Mouse (Mus musculus) midbrain, embryonic 15.5 days (tissue): ENCODE measurements at regions not wholly inside any gene's neighbourhood (a gene's known extent, or its start where the extent isn't known, plus 50 kb on each side); places are given as distances from the start of the nearest gene placed in this dataset.

Source experiments
- ATAC-seq: fragments of 200-750 bp; cut with Nextera tagmentation; replicated peaks from 2 replicates; pipeline ENCODE4 v1.8.0; 2017; ENCODE audit warnings: moderate TSS enrichment
- H3K27ac ChIP-seq: fragments of 300-500 bp; sonication (generic); 2 replicates; pipeline ENCODE4 v1.5.1; 2015; ENCODE audit warnings: mild to moderate bottlenecking, inconsistent platforms
- H3K27me3 ChIP-seq: fragments of 300-500 bp; sonication (generic); replicated peaks from 2 replicates; pipeline ENCODE4 v1.6.1; 2015; ENCODE audit warnings: inconsistent platforms
- H3K36me3 ChIP-seq: fragments of 300-500 bp; sonication (generic); replicated peaks from 2 replicates; pipeline ENCODE4 v1.6.1; 2015; ENCODE audit warnings: inconsistent platforms
- H3K4me1 ChIP-seq: fragments of 300-500 bp; sonication (generic); 2 replicates; pipeline ENCODE4 v1.6.1; 2015; ENCODE audit warnings: inconsistent platforms
- H3K4me2 ChIP-seq: fragments of 300-500 bp; sonication (generic); 2 replicates; pipeline ENCODE4 v1.6.1; 2015; ENCODE audit warnings: inconsistent platforms, mild to moderate bottlenecking, moderate library complexity
- H3K4me3 ChIP-seq: fragments of 300-500 bp; sonication (generic); 2 replicates; pipeline ENCODE4 v1.5.1; 2015; ENCODE audit warnings: mild to moderate bottlenecking, inconsistent platforms
- H3K9ac ChIP-seq: fragments of 300-500 bp; sonication (generic); 2 replicates; pipeline ENCODE4 v1.6.1; 2015; ENCODE audit warnings: mild to moderate bottlenecking, inconsistent platforms
- H3K9me3 ChIP-seq: fragments of 300-500 bp; sonication (generic); 2 replicates; pipeline ENCODE4 v1.6.1; 2016; ENCODE audit warnings: inconsistent platforms
- WGBS: fragments of 180-500 bp; shearing (Covaris S2); methylation state at CpG from one replicate; pipeline ENCODE4 v1.1.7; 2015; ENCODE audit warnings: mixed read lengths; 5-methylcytosine and 5-hydroxymethylcytosine counted together

DNA sequence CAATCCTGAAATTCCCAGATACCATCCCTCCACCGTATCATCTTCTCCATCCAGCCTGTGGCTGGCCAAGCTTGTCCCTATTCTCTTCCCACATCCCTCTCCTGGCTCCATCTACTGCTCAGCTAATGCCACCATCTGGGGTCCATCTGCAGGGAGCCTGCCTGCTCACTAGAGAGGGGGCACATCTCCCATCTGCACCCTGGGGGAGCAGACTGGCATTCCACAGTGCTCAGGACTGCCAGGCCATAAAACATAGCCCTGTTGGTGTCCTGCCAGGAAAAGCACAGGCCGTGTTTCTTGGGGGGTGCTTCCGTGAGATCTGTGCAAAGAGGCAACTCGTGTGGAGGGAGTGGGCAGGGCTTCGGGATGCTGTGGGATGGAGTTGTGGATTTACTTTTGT, 197.9 kb upstream of the Csf3r start:
- 77% methylated on average over 5 of the region's 5 CpGs for WGBS
- Histone ChIP-seq H3K36me3 (no peaks in the 10 kb centered on the region), H3K4me1 (no peaks in the 10 kb centered on the region), H3K27me3 (no peaks in the 10 kb centered on the region), H3K9me3 (no peaks in the 10 kb centered on the region), H3K9ac (no peak overlapping the region), H3K4me2 (no peak overlapping the region), H3K4me3 (no peak overlapping the region), H3K27ac (no peak overlapping the region)
- no peak for ATAC-seq

- no peak overlapping the region for H3K27ac ChIP-seq
- no peaks in the 10 kb centered on the region for H3K36me3 ChIP-seq
- no peak overlapping the region for H3K9ac ChIP-seq
- ATAC-seq: no peak
- H3K9me3 ChIP-seq: no peaks in the 10 kb centered on the region
- WGBS: 3% methylated on average over 8 of the region's 8 CpGs
- no peak overlapping the region for H3K4me2 ChIP-seq
- no peaks in the 10 kb centered on the region for H3K27me3 ChIP-seq
- no peaks in the 10 kb centered on the region for H3K4me1 ChIP-seq
- no peak overlapping the region for H3K4me3 ChIP-seq
Observed at GRCm38 (mm10) chr4:125835250-125835649, 189.1 kb upstream of the Csf3r start.

DNA sequence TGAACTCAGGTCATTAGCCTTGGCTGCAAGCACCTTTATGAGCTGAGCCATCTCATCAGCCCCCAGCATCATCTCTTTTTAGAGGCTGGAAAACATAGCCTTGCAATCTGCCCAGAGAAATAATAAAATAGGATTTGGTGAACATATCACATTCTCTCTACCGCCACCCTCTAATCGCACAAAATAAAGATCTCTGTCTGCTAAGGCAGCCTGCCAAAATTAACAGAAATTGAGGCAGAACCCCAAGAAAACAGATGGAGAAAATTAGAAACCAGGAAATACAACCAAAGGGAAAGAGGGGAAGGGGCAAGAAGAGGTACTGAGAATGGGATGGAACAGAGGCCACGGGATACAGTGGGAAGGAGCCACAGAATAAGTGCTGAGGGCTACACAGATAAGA, 176.8 kb upstream of the Csf3r start:
- Histone ChIP-seq H3K36me3 (no peaks in the 10 kb centered on the region), H3K4me2 (no peak overlapping the region), H3K9ac (no peak overlapping the region), H3K27me3 (0 out of 2 replicates have a peak, but pooled peaks cover 3% of the 10 kb centered on the region), H3K9me3 (no peaks in the 10 kb centered on the region), H3K4me3 (no peak overlapping the region), H3K4me1 (peaks cover 10% of the 10 kb centered on the region), H3K27ac (no peak overlapping the region)
- no peak for ATAC-seq
- 89% methylated on average over 3 of the region's 3 CpGs for WGBS

- Histone ChIP-seq H3K27ac (no peak overlapping the region), H3K27me3 (0 out of 2 replicates have a peak, but pooled peaks cover 3% of the 10 kb centered on the region), H3K9me3 (no peaks in the 10 kb centered on the region), H3K4me1 (peaks cover 12% of the 10 kb centered on the region), H3K4me3 (no peak overlapping the region), H3K9ac (no peak overlapping the region), H3K4me2 (no peak overlapping the region), H3K36me3 (no peaks in the 10 kb centered on the region)
- WGBS: 6% methylated on average over 4 of the region's 4 CpGs
- no peak for ATAC-seq
Observed at GRCm38 (mm10) chr4:125850300-125850699, 174.1 kb upstream of the Csf3r start.

DNA sequence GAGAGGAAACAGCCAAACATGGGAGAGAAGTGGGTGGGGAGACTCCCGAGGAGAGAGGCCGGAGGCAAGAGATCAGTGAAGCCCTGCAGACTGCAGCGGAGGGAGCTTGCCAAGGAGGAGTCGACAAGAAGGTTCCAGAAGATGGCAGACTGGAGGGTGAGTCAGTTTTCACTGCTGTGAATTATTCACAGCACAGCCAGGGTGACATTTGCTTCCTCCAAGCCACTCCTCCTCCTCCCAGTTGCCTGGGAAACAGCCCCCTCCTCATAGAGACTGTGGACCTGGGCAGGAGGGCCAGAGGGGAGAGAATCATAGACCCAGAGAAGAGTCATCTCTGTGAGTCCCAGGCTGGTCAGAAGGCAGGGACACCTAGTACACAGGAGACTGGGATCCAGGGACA, 171.8 kb upstream of the Csf3r start:
- H3K9ac ChIP-seq: no peak overlapping the region
- 0 out of 2 replicates have a peak, but pooled peaks cover 3% of the 10 kb centered on the region for H3K27me3 ChIP-seq
- no peaks in the 10 kb centered on the region for H3K9me3 ChIP-seq
- no peak overlapping the region for H3K4me3 ChIP-seq
- H3K4me2 ChIP-seq: no peak overlapping the region
- ATAC-seq: no peak
- H3K27ac ChIP-seq: no peak overlapping the region
- H3K36me3 ChIP-seq: no peaks in the 10 kb centered on the region
- 57% methylated on average over 4 of the region's 4 CpGs for WGBS
- peaks cover 25% of the 10 kb centered on the region for H3K4me1 ChIP-seq

GRCm38 (mm10) chr4:125855983-125856591, 168.3 kb upstream of the Csf3r start:
- Histone ChIP-seq H3K36me3 (no peaks in the 10 kb centered on the region), H3K9me3 (no peaks in the 10 kb centered on the region), H3K4me3 (no peak overlapping the region), H3K27ac (no peak overlapping the region), H3K4me2 (no peak overlapping the region), H3K27me3 (no peaks in the 10 kb centered on the region), H3K9ac (no peak overlapping the region), H3K4me1 (peaks cover 28% of the 10 kb centered on the region)
- no peak for ATAC-seq
- WGBS: 46% methylated on average over 11 of the region's 11 CpGs

DNA sequence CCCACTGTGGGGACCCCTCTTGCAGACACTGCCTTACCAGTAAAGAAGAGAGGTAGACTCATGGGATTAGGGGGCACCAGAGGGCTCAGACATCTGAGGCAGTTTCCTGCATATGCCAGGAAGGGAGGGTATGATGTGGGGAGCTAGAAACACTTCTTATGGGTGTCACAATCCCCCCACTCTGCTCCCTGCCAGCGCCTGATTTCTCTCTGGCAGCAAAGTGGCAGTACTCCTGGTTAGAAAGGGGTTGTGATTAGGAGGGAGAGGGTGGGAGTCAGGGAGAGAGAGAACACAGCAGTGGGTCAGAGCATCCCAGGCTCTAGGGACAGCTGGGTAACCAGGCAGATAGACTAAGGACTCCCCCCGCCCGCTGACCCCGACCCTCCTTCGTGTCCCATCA, 167.6 kb upstream of the Csf3r start:
- H3K4me2 ChIP-seq: no peak overlapping the region
- no peak overlapping the region for H3K27ac ChIP-seq
- H3K4me3 ChIP-seq: no peak overlapping the region
- no peaks in the 10 kb centered on the region for H3K36me3 ChIP-seq
- peaks cover 28% of the 10 kb centered on the region for H3K4me1 ChIP-seq
- ATAC-seq: no peak
- no peak overlapping the region for H3K9ac ChIP-seq
- no peaks in the 10 kb centered on the region for H3K9me3 ChIP-seq
- WGBS: 70% methylated on average over 5 of the region's 5 CpGs
- H3K27me3 ChIP-seq: no peaks in the 10 kb centered on the region

DNA sequence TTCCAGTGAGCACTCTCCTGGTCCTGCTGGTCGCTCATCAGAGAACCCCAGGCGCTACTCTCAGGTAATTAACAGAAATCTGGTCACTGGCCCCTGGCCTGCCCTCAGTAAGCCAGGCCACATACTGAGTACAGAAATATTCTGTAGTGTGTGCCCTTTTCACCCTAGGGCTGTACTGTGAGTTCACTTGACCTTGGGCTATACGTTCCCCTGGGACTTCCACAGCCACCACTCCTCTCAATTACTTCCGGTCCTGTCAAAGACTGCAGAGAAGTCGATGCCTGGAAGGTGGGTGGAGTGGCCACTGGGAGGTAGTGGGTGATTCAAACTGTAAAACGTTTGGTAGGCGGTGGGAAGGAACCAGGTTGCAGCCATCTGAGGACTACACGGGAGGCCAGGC, 159.3 kb upstream of the Csf3r start:
- H3K27me3 ChIP-seq: no peaks in the 10 kb centered on the region
- 53% methylated on average over 8 of the region's 8 CpGs for whole genome bisulfite sequencing

GRCm38 (mm10) chr4:125865728-125866127, 158.6 kb upstream of the Csf3r start:
- 66% methylated on average over 9 of the region's 9 CpGs for WGBS
- H3K9me3 ChIP-seq: no peaks in the 10 kb centered on the region
- 0 out of 2 replicates have a peak, but pooled peaks cover 8% of the 10 kb centered on the region for H3K4me1 ChIP-seq
- H3K27ac ChIP-seq: no peak overlapping the region
- no peak for ATAC-seq
- H3K36me3 ChIP-seq: no peaks in the 10 kb centered on the region
- H3K9ac ChIP-seq: no peak overlapping the region
- no peaks in the 10 kb centered on the region for H3K27me3 ChIP-seq
- no peak overlapping the region for H3K4me2 ChIP-seq
- no peak overlapping the region for H3K4me3 ChIP-seq

More for the DNA sequence above, 159.3 kb upstream of the Csf3r start:
- Histone ChIP-seq H3K36me3 (no peaks in the 10 kb centered on the region), H3K4me3 (no peak overlapping the region), H3K4me1 (0 out of 2 replicates have a peak, but pooled peaks cover 9% of the 10 kb centered on the region), H3K4me2 (no peak overlapping the region), H3K9ac (no peak overlapping the region), H3K9me3 (no peaks in the 10 kb centered on the region), H3K27ac (no peak overlapping the region)
- ATAC-seq: no peak

- ATAC-seq: no peak
- WGBS: 71% methylated on average over 13 of the region's 13 CpGs
- H3K9ac ChIP-seq: no peak overlapping the region
- no peaks in the 10 kb centered on the region for H3K27me3 ChIP-seq
- 0 out of 2 replicates have a peak, but pooled peaks cover 3% of the 10 kb centered on the region for H3K4me1 ChIP-seq
- no peak overlapping the region for H3K27ac ChIP-seq
- no peak overlapping the region for H3K4me3 ChIP-seq
- H3K36me3 ChIP-seq: no peaks in the 10 kb centered on the region
- H3K9me3 ChIP-seq: no peaks in the 10 kb centered on the region
- no peak overlapping the region for H3K4me2 ChIP-seq
Observed at GRCm38 (mm10) chr4:125871211-125871610, 153.1 kb upstream of the Csf3r start.

DNA sequence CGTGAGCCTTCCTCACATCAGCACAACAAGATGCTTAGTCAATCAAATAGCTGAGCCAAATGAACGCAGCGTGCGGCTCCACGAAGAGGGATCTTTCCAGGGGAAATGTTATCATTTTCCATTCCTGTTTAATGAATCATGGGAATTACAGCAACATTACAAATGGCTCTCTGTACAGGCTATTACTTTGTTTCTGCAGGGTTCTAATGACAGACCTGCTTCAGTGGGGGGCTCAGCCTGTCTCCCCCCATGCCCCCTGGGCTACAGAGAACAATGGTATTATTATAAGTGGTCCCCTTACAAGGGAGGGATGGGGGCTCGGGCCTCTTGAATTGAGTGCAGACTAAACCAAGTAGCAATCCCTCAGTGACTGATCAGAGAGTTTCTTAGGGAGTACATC, 144.3 kb upstream of the Csf3r start:
- WGBS: 44% methylated on average over 6 of the region's 6 CpGs
- H3K4me1 ChIP-seq: peaks cover 16% of the 10 kb centered on the region
- H3K4me3 ChIP-seq: no peak overlapping the region
- H3K36me3 ChIP-seq: no peaks in the 10 kb centered on the region
- H3K9me3 ChIP-seq: no peaks in the 10 kb centered on the region
- ATAC-seq: no peak
- H3K27ac ChIP-seq: no peak overlapping the region
- H3K4me2 ChIP-seq: no peak overlapping the region
- H3K27me3 ChIP-seq: no peaks in the 10 kb centered on the region
- no peak overlapping the region for H3K9ac ChIP-seq

DNA sequence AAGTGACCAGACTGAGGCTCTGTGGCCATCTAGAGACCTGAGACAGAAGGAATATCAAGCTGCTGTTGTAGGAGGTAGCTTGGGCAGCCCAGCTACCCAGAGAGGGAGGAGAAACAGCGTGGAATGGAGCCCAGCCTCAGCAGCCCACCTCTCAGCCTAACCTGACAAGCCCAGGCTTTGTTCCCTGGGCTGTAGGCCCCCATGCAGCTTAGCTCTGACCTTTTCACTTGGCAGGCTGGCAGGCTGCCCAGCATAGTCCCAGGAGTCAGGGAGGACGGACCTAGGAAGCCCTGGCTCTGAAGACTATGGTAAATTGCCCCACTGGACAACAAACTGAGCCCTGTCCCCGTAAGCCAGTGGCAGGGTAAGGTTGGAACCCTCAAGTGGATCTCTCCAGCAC, 141.8 kb upstream of the Csf3r start:
- no peaks in the 10 kb centered on the region for H3K36me3 ChIP-seq
- H3K4me1 ChIP-seq: peaks cover 16% of the 10 kb centered on the region
- no peak overlapping the region for H3K4me3 ChIP-seq
- H3K9me3 ChIP-seq: no peaks in the 10 kb centered on the region
- WGBS: 31% methylated on average over 3 of the region's 3 CpGs
- no peak overlapping the region for H3K4me2 ChIP-seq
- no peak for ATAC-seq
- H3K9ac ChIP-seq: no peak overlapping the region
- H3K27me3 ChIP-seq: no peaks in the 10 kb centered on the region
- no peak overlapping the region for H3K27ac ChIP-seq

GRCm38 (mm10) chr4:125890510-125890909, 133.8 kb upstream of the Csf3r start:
- Histone ChIP-seq H3K4me2 (no peak overlapping the region), H3K27me3 (no peaks in the 10 kb centered on the region), H3K9ac (no peak overlapping the region), H3K27ac (no peak overlapping the region), H3K9me3 (no peaks in the 10 kb centered on the region), H3K4me3 (no peak overlapping the region), H3K36me3 (no peaks in the 10 kb centered on the region), H3K4me1 (peaks cover 5% of the 10 kb centered on the region)
- ATAC-seq: no peak
- WGBS: 63% methylated on average over 4 of the region's 4 CpGs
